Mouse (Mus musculus) G1E-ER4 (cell line): ENCODE results near the gene Usp5. TPM values are rescaled to one million over a fixed set of nuclear protein-coding genes. Genes with fewer than 3 reads are reported as not detected.

Source experiments
- GATA1 ChIP-seq: IDR thresholded peaks from one replicate; pipeline ENCODE4 v1.8.0; 2012; ENCODE audit warnings: low read length, inconsistent platforms
- polyA plus RNA-seq: library from polyadenylated mRNA; stranded (reverse); fragments of >175 nt; gene quantifications from 2 replicates; pipeline ENCODE4 v1.2.3, GENCODE M21; 2012

Gene Usp5
- polyA plus RNA-seq, 1 experiment, result 54.8 TPM

GRCm38 (mm10) chr6:124856916-124857839 lies 27.9 kb upstream of the Usp5 start, which contains the start of gene P3h3:
TSS of gene P3h3 (minus strand) at chr6:124857752.
- TF ChIP-seq GATA1, result no peak

- no peak for TF ChIP-seq GATA1
Observed at GRCm38 (mm10) chr6:124856321-124856720, 27.0 kb upstream of the Usp5 start.

GRCm38 (mm10) chr6:124854647-124855046 lies 25.4 kb upstream of the Usp5 start:
- no peak for TF ChIP-seq GATA1

GRCm38 (mm10) chr6:124850535-124850934 lies 21.3 kb upstream of the Usp5 start:
- no peak for TF ChIP-seq GATA1

GRCm38 (mm10) chr6:124847305-124847704 lies 18.0 kb upstream of the Usp5 start:
- TF ChIP-seq GATA1, result no peak

GRCm38 (mm10) chr6:124840241-124841167 lies 11.2 kb upstream of the Usp5 start, which contains the start of gene Gnb3:
TSS of gene Gnb3 (minus strand) at chr6:124840275.
- peak; percentile 30 for TF ChIP-seq GATA1

GRCm38 (mm10) chr6:124839805-124840204 lies 10.5 kb upstream of the Usp5 start:
- TF ChIP-seq GATA1, result no peak

- TF ChIP-seq GATA1, result no peak
Observed at GRCm38 (mm10) chr6:124836411-124836810, 7.1 kb upstream of the Usp5 start.

- no peak for TF ChIP-seq GATA1
Observed at GRCm38 (mm10) chr6:124835531-124835930, 6.2 kb upstream of the Usp5 start.

- TF ChIP-seq GATA1, result no peak
Observed at GRCm38 (mm10) chr6:124834512-124835081, 5.3 kb upstream of the Usp5 start.

- TF ChIP-seq GATA1, result no peak
Observed at GRCm38 (mm10) chr6:124831649-124832048, 2.4 kb upstream of the Usp5 start.

- no peak for TF ChIP-seq GATA1
Observed at GRCm38 (mm10) chr6:124829799-124830700, 766 bp upstream of the Usp5 start.

GRCm38 (mm10) chr6:124828101-124828592 lies 1.1 kb downstream of the Usp5 start:
- TF ChIP-seq GATA1, result no peak

- no peak for TF ChIP-seq GATA1
Observed at GRCm38 (mm10) chr6:124822049-124822448, 7.2 kb downstream of the Usp5 start.

- no peak for TF ChIP-seq GATA1
Observed at GRCm38 (mm10) chr6:124820891-124821290, 8.4 kb downstream of the Usp5 start.
